ENCODE assay signal across 9 mouse cellular contexts in genomic region chr1:172324725-172325124, GRCm38 (mm10). TPM values are rescaled to one million over a fixed set of nuclear protein-coding genes. Genes with fewer than 3 reads are reported as not detected.
DNase-seq lines count a peak whose midpoint lies in the region; ATAC-seq and TF ChIP-seq lines count a peak whose summit lies in the region.
"Had no signal": no experiment of that assay in that cellular context is flagged by ENCODE, and none has a peak within 500 bp of the region (broad histone marks: within the 10 kb centered on the region; RNA-seq: fewer than 3 reads in every experiment).

No protein-coding gene starts in this region.

- H3K4me2 ChIP-seq in midbrain, embryonic 16.5 days (ENCODE audit: low read length), result no peak overlapping the region
- no peak overlapping the region for H3K4me2 ChIP-seq in forebrain, embryonic 16.5 days (ENCODE audit: low read length)
- no peak overlapping the region for H3K4me2 ChIP-seq in intestine, embryonic 15.5 days (replicated peaks)
- no peak overlapping the region for H3K4me2 ChIP-seq in limb, embryonic 14.5 days (replicated peaks; ENCODE audit: low read depth, low read length, severe bottlenecking)
- no peak overlapping the region for H3K4me2 ChIP-seq in stomach, embryonic 15.5 days
- H3K4me2 ChIP-seq: embryonic facial prominence, embryonic 15.5 days had no signal

- H3K9me3 ChIP-seq in midbrain, embryonic 10.5 days (replicated peaks), result no peaks in the 10 kb centered on the region
- H3K9me3 ChIP-seq in midbrain, embryonic 16.5 days (replicated peaks; ENCODE audit: control insufficient read depth, low read length, poor library complexity, severe bottlenecking), result no peaks in the 10 kb centered on the region
- no peaks in the 10 kb centered on the region for H3K9me3 ChIP-seq in forebrain, embryonic 16.5 days (ENCODE audit: control insufficient read depth, low read length)
- no peaks in the 10 kb centered on the region for H3K9me3 ChIP-seq in intestine, embryonic 15.5 days
- 0 out of 2 replicates have a peak, but pooled peaks cover 3% of the 10 kb centered on the region for H3K9me3 ChIP-seq in limb, embryonic 14.5 days (ENCODE audit: control insufficient read depth, low read length)
- no peaks in the 10 kb centered on the region for H3K9me3 ChIP-seq in stomach, embryonic 15.5 days
- H3K9me3 ChIP-seq: embryonic facial prominence, embryonic 15.5 days had no signal

- H3K4me3 ChIP-seq in midbrain, embryonic 10.5 days, result no peak overlapping the region
- no peak overlapping the region for H3K4me3 ChIP-seq in midbrain, embryonic 16.5 days (ENCODE audit: low read depth, low read length)
- H3K4me3 ChIP-seq in cerebellum, adult 2 months (replicated peaks; ENCODE audit: insufficient read depth, low read depth, low read length), result peak overlapping the region; percentile 44
- H3K4me3 ChIP-seq in forebrain, embryonic 16.5 days (replicated peaks; ENCODE audit: low read length), result no peak overlapping the region
- no peak overlapping the region for H3K4me3 ChIP-seq in intestine, embryonic 15.5 days (replicated peaks)
- H3K4me3 ChIP-seq in limb, embryonic 14.5 days (replicated peaks; ENCODE audit: low read length), result no peak overlapping the region
- H3K4me3 ChIP-seq in stomach, embryonic 15.5 days (replicated peaks), result no peak overlapping the region
- H3K4me3 ChIP-seq: embryonic facial prominence, embryonic 15.5 days had no signal

- H3K27ac ChIP-seq in midbrain, embryonic 10.5 days (replicated peaks), result peak overlapping the region; percentile 52; the same call in 1 of the 2 replicates
- H3K27ac ChIP-seq in midbrain, embryonic 16.5 days (ENCODE audit: low read length), result no peak overlapping the region
- H3K27ac ChIP-seq in cerebellum, adult 2 months (ENCODE audit: insufficient read depth, low read length), result peak overlapping the region; percentile 21
- H3K27ac ChIP-seq in forebrain, embryonic 16.5 days (ENCODE audit: low read length), result no peak overlapping the region
- H3K27ac ChIP-seq in intestine, embryonic 15.5 days, result no peak overlapping the region
- H3K27ac ChIP-seq in limb, embryonic 14.5 days (replicated peaks; ENCODE audit: low read depth, low read length), result no peak overlapping the region
- H3K27ac ChIP-seq in stomach, embryonic 15.5 days, result no peak overlapping the region
- H3K27ac ChIP-seq: embryonic facial prominence, embryonic 15.5 days had no signal

- H3K27me3 ChIP-seq in midbrain, embryonic 10.5 days (ENCODE audit: low read depth, poor library complexity, severe bottlenecking), result peaks cover 90% of the 10 kb centered on the region
- no peaks in the 10 kb centered on the region; the same call in 1 of the 2 replicates for H3K27me3 ChIP-seq in midbrain, embryonic 16.5 days (ENCODE audit: control insufficient read depth, insufficient read depth, low read depth, low read length)
- no peaks in the 10 kb centered on the region for H3K27me3 ChIP-seq in cerebellum, adult 2 months (ENCODE audit: control insufficient read depth, insufficient read depth, low read length)
- H3K27me3 ChIP-seq in forebrain, embryonic 16.5 days (replicated peaks; ENCODE audit: control insufficient read depth, insufficient read depth, low read length), result no peaks in the 10 kb centered on the region
- peaks cover 48% of the 10 kb centered on the region for H3K27me3 ChIP-seq in intestine, embryonic 15.5 days (replicated peaks)
- peaks cover 35% of the 10 kb centered on the region for H3K27me3 ChIP-seq in limb, embryonic 14.5 days (ENCODE audit: control insufficient read depth, insufficient read depth, low read length)
- peaks cover 50% of the 10 kb centered on the region for H3K27me3 ChIP-seq in stomach, embryonic 15.5 days (replicated peaks)

- no peak; the same call in 1 of the 2 replicates for TF ChIP-seq POLR2A in cerebellum, adult 2 months (IDR thresholded peaks at IDR 0.05; ENCODE audit: borderline replicate concordance, insufficient read depth, low read length)
- no peak for TF ChIP-seq POLR2A in limb, embryonic 14.5 days (IDR thresholded peaks at IDR 0.05; ENCODE audit: borderline replicate concordance, extremely low read depth, insufficient read depth, insufficient read length)

- WGBS in midbrain, embryonic 10.5 days, result 7% methylated on average over 7 of the region's 7 CpGs
- 9% methylated on average over 7 of the region's 7 CpGs for WGBS in midbrain, embryonic 16.5 days
- WGBS in cerebellum, adult 2 months, result 21% methylated on average over 7 of the region's 7 CpGs
- WGBS in forebrain, embryonic 16.5 days, result 20% methylated on average over 7 of the region's 7 CpGs
- 21% methylated on average over 7 of the region's 7 CpGs for WGBS in intestine, embryonic 15.5 days
- 7% methylated on average over 7 of the region's 7 CpGs for WGBS in limb, embryonic 14.5 days
- 14% methylated on average over 7 of the region's 7 CpGs for WGBS in stomach, embryonic 15.5 days

- no peak overlapping the region for H3K9ac ChIP-seq in midbrain, embryonic 16.5 days (ENCODE audit: low read depth, low read length)
- no peak overlapping the region for H3K9ac ChIP-seq in forebrain, embryonic 16.5 days (replicated peaks; ENCODE audit: low read depth, low read length)
- H3K9ac ChIP-seq in intestine, embryonic 15.5 days, result no peak overlapping the region
- H3K9ac ChIP-seq in limb, embryonic 14.5 days (ENCODE audit: low read depth, low read length, severe bottlenecking), result no peak overlapping the region
- no peak overlapping the region for H3K9ac ChIP-seq in stomach, embryonic 15.5 days
- H3K9ac ChIP-seq: embryonic facial prominence, embryonic 15.5 days had no signal

- peaks cover 5% of the 10 kb centered on the region; the same call in 1 of the 2 replicates for H3K36me3 ChIP-seq in midbrain, embryonic 10.5 days
- no peaks in the 10 kb centered on the region for H3K36me3 ChIP-seq in midbrain, embryonic 16.5 days (ENCODE audit: control insufficient read depth, insufficient read depth, low read length)
- H3K36me3 ChIP-seq in forebrain, embryonic 16.5 days (ENCODE audit: control insufficient read depth, insufficient read depth), result no peaks in the 10 kb centered on the region
- no peaks in the 10 kb centered on the region for H3K36me3 ChIP-seq in intestine, embryonic 15.5 days
- H3K36me3 ChIP-seq in limb, embryonic 14.5 days (ENCODE audit: control insufficient read depth, insufficient read depth, low read length), result peaks cover 7% of the 10 kb centered on the region
- H3K36me3 ChIP-seq in stomach, embryonic 15.5 days, result no peaks in the 10 kb centered on the region
- H3K36me3 ChIP-seq: embryonic facial prominence, embryonic 15.5 days had no signal

- peaks cover 59% of the 10 kb centered on the region for H3K4me1 ChIP-seq in midbrain, embryonic 10.5 days
- H3K4me1 ChIP-seq in midbrain, embryonic 16.5 days (ENCODE audit: control insufficient read depth, insufficient read depth, low read length), result peaks cover 15% of the 10 kb centered on the region
- peaks cover 37% of the 10 kb centered on the region for H3K4me1 ChIP-seq in cerebellum, adult 2 months (ENCODE audit: control insufficient read depth, insufficient read depth, low read length)
- peaks cover 32% of the 10 kb centered on the region for H3K4me1 ChIP-seq in forebrain, embryonic 16.5 days (replicated peaks; ENCODE audit: control insufficient read depth, insufficient read depth, low read length)
- peaks cover 11% of the 10 kb centered on the region; the same call in 1 of the 2 replicates for H3K4me1 ChIP-seq in intestine, embryonic 15.5 days (replicated peaks)
- peaks cover 3% of the 10 kb centered on the region; the same call in 1 of the 2 replicates for H3K4me1 ChIP-seq in limb, embryonic 14.5 days (ENCODE audit: control insufficient read depth, insufficient read depth, low read length)
- H3K4me1 ChIP-seq in stomach, embryonic 15.5 days, result peaks cover 8% of the 10 kb centered on the region

- no peak for ATAC-seq in midbrain, embryonic 16.5 days
- ATAC-seq in forebrain, embryonic 16.5 days, result peak; percentile 35
- peak; percentile 71 for ATAC-seq in intestine, embryonic 15.5 days
- ATAC-seq in limb, embryonic 14.5 days (ENCODE audit: low FRiP score, low read depth), result peak; percentile 50
- ATAC-seq in stomach, embryonic 15.5 days (ENCODE audit: insufficient read depth, low FRiP score, low read depth), result peak; percentile 48

- DNase-seq in midbrain, embryonic 10.5 days (ENCODE audit: low spot score), result peak; percentile 78
- peak; percentile 86 to 89 for DNase-seq in cerebellum, adult 2 months
- DNase-seq in limb, embryonic 14.5 days (ENCODE audit: low spot score), result peak; percentile 88
- peak; percentile 74 for DNase-seq in neural tube, embryonic 10.5 days (ENCODE audit: extremely low spot score, low spot score)

- TF ChIP-seq CTCF in cerebellum, adult 2 months (IDR thresholded peaks at IDR 0.05; ENCODE audit: borderline replicate concordance, insufficient read depth, low read depth, low read length), result peak; percentile 95

RNA-seq across cellular contexts. Expression of gene Kcnj9, which starts 4.4 kb away (rescaled TPM):
- polyA plus RNA-seq in midbrain, embryonic 10.5 days (2016; fragmentation: Nextera tagmentation; extraction: Ambion mirVana), result 0.23 and 0.61 TPM in 2 replicates
- 7.7 and 7.8 TPM in 2 replicates for polyA plus RNA-seq in midbrain, embryonic 16.5 days (2015; fragmentation: Nextera tagmentation; extraction: Ambion mirVana)
- polyA plus RNA-seq in cerebellum, adult 2 months (2012; rRNA removed), result 116 and 130 TPM in 2 replicates
- polyA plus RNA-seq in forebrain, embryonic 16.5 days (2015; fragmentation: Nextera tagmentation; extraction: Ambion mirVana), result 2.6 and 4.2 TPM in 2 replicates
- polyA plus RNA-seq in intestine, embryonic 15.5 days (2015; fragmentation: Nextera tagmentation; extraction: Ambion mirVana), result 0.08 TPM in 1 of 2 replicates, not detected in the other
- polyA plus RNA-seq in limb, embryonic 14.5 days (2012; rRNA removed), result 0.01 and 0.08 TPM in 2 replicates
- not detected in 2 replicates for polyA plus RNA-seq in limb, embryonic 14.5 days (2014; fragmentation: Nextera tagmentation; extraction: Ambion mirVana)
- polyA plus RNA-seq in stomach, embryonic 15.5 days (2015; fragmentation: Nextera tagmentation; extraction: Ambion mirVana), result 0.05 and 0.09 TPM in 2 replicates

RNA-seq across cellular contexts. Expression of gene Kcnj10, which starts 16.3 kb away (rescaled TPM):
- polyA plus RNA-seq in midbrain, embryonic 10.5 days (2016; fragmentation: Nextera tagmentation; extraction: Ambion mirVana), result 0.46 and 0.75 TPM in 2 replicates
- polyA plus RNA-seq in midbrain, embryonic 16.5 days (2015; fragmentation: Nextera tagmentation; extraction: Ambion mirVana), result 1.5 and 2.5 TPM in 2 replicates
- polyA plus RNA-seq in cerebellum, adult 2 months (2012; rRNA removed), result 141 and 174 TPM in 2 replicates
- polyA plus RNA-seq in forebrain, embryonic 16.5 days (2015; fragmentation: Nextera tagmentation; extraction: Ambion mirVana), result 2.1 and 2.2 TPM in 2 replicates
- 0.08 TPM in 2 replicates for polyA plus RNA-seq in intestine, embryonic 15.5 days (2015; fragmentation: Nextera tagmentation; extraction: Ambion mirVana)
- polyA plus RNA-seq in limb, embryonic 14.5 days (2012; rRNA removed), result 0.14 and 0.18 TPM in 2 replicates
- 0.03 and 0.12 TPM in 2 replicates for polyA plus RNA-seq in limb, embryonic 14.5 days (2014; fragmentation: Nextera tagmentation; extraction: Ambion mirVana)
- 0.10 and 0.17 TPM in 2 replicates for polyA plus RNA-seq in stomach, embryonic 15.5 days (2015; fragmentation: Nextera tagmentation; extraction: Ambion mirVana)

RNA-seq across cellular contexts. Expression of gene Atp1a2, which starts 26.9 kb away (rescaled TPM):
- polyA plus RNA-seq in midbrain, embryonic 10.5 days (2016; fragmentation: Nextera tagmentation; extraction: Ambion mirVana), result 3.0 and 4.3 TPM in 2 replicates
- 53.2 and 69.0 TPM in 2 replicates for polyA plus RNA-seq in midbrain, embryonic 16.5 days (2015; fragmentation: Nextera tagmentation; extraction: Ambion mirVana)
- 535 and 584 TPM in 2 replicates for polyA plus RNA-seq in cerebellum, adult 2 months (2012; rRNA removed)
- 42.4 and 47.1 TPM in 2 replicates for polyA plus RNA-seq in forebrain, embryonic 16.5 days (2015; fragmentation: Nextera tagmentation; extraction: Ambion mirVana)
- polyA plus RNA-seq in intestine, embryonic 15.5 days (2015; fragmentation: Nextera tagmentation; extraction: Ambion mirVana), result 3.3 TPM in 2 replicates
- polyA plus RNA-seq in limb, embryonic 14.5 days (2012; rRNA removed), result 11.3 and 13.5 TPM in 2 replicates
- 1.7 and 1.8 TPM in 2 replicates for polyA plus RNA-seq in limb, embryonic 14.5 days (2014; fragmentation: Nextera tagmentation; extraction: Ambion mirVana)
- polyA plus RNA-seq in stomach, embryonic 15.5 days (2015; fragmentation: Nextera tagmentation; extraction: Ambion mirVana), result 4.2 and 4.3 TPM in 2 replicates

RNA-seq across cellular contexts. Expression of gene Pigm, which starts 51.6 kb away (rescaled TPM):
- 9.3 and 9.9 TPM in 2 replicates for polyA plus RNA-seq in midbrain, embryonic 10.5 days (2016; fragmentation: Nextera tagmentation; extraction: Ambion mirVana)
- polyA plus RNA-seq in midbrain, embryonic 16.5 days (2015; fragmentation: Nextera tagmentation; extraction: Ambion mirVana), result 3.4 and 3.5 TPM in 2 replicates
- 7.5 and 7.9 TPM in 2 replicates for polyA plus RNA-seq in cerebellum, adult 2 months (2012; rRNA removed)
- 4.5 and 4.7 TPM in 2 replicates for polyA plus RNA-seq in forebrain, embryonic 16.5 days (2015; fragmentation: Nextera tagmentation; extraction: Ambion mirVana)
- 6.3 and 6.4 TPM in 2 replicates for polyA plus RNA-seq in intestine, embryonic 15.5 days (2015; fragmentation: Nextera tagmentation; extraction: Ambion mirVana)
- polyA plus RNA-seq in limb, embryonic 14.5 days (2012; rRNA removed), result 9.6 and 11.8 TPM in 2 replicates
- 6.7 and 7.6 TPM in 2 replicates for polyA plus RNA-seq in limb, embryonic 14.5 days (2014; fragmentation: Nextera tagmentation; extraction: Ambion mirVana)
- polyA plus RNA-seq in stomach, embryonic 15.5 days (2015; fragmentation: Nextera tagmentation; extraction: Ambion mirVana), result 6.1 and 6.7 TPM in 2 replicates

Comparison
In these comparisons a context has a peak if more than half of its experiments do, and no peak if none do; other contexts are left out.
1. H3K27ac ChIP-seq: peak in midbrain, embryonic 10.5 days (single experiment) and cerebellum, adult 2 months (single experiment); none in midbrain, embryonic 16.5 days (single experiment), forebrain, embryonic 16.5 days (single experiment), intestine, embryonic 15.5 days (single experiment), limb, embryonic 14.5 days (single experiment) and stomach, embryonic 15.5 days (single experiment).
2. RNA of gene Kcnj9, which starts 4.4 kb away (polyA plus RNA-seq): 116 to 130 TPM in cerebellum, adult 2 months; 7.7 to 7.8 TPM in midbrain, embryonic 16.5 days, 2.6 to 4.2 TPM in forebrain, embryonic 16.5 days, 0.23 to 0.61 TPM in midbrain, embryonic 10.5 days, 0.05 to 0.09 TPM in stomach, embryonic 15.5 days, 0.01 to 0.08 TPM in limb, embryonic 14.5 days and 0.08 TPM in intestine, embryonic 15.5 days; every median in the first group is over 10 times any median in the second.
3. RNA of gene Kcnj10, which starts 16.3 kb away (polyA plus RNA-seq): 141 to 174 TPM in cerebellum, adult 2 months; 1.5 to 2.5 TPM in midbrain, embryonic 16.5 days, 2.1 to 2.2 TPM in forebrain, embryonic 16.5 days, 0.46 to 0.75 TPM in midbrain, embryonic 10.5 days, 0.03 to 0.18 TPM in limb, embryonic 14.5 days, 0.10 to 0.17 TPM in stomach, embryonic 15.5 days and 0.08 TPM in intestine, embryonic 15.5 days; every median in the first group is over 10 times any median in the second.
4. Peak in every context shown above with its lines, with median percentiles within 50 percentile points of each other: DNase-seq.